Mouse (Mus musculus): ENCODE results near the gene Rbfox1.
A peak's percentile ranks its signal among the peaks of the same experiment; 100 is the strongest.

DNA sequence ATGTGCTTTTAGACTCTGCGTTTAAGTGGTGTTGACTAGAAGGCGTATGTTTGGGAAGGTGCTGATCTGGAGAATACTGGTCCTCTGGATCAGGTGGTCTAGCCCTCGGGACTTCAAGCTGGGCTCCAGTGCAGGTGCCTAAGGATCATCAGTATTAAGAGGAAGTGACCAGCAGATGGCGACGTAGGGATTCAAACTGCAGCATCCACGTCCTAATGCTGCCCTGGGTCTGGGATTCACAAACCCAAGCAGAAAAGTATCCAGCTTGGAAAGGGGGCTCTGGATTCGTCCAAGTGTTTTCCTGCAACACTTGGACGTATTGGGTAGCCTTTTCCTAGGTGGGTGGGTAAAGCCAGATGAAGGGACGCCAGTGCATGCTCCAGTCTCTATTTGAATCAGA is 906.5 kb downstream of the Rbfox1 start:
- TF ChIP-seq POLR2A (IDR thresholded peaks at IDR 0.05; ENCODE audit: insufficient read depth, low read depth, low read length), result no peak
- peak; percentile 66 for TF ChIP-seq CTCF (IDR thresholded peaks at IDR 0.05)
- no peak for TF ChIP-seq EP300 (IDR thresholded peaks at IDR 0.05; ENCODE audit: insufficient read depth, low read depth, low read length)
